8 mouse cellular contexts compared by ENCODE assay signal in genomic region chr3:84313003-84313800, GRCm38 (mm10). TPM values are rescaled to one million over a fixed set of nuclear protein-coding genes. Genes with fewer than 3 reads are reported as not detected.
A peak's percentile ranks its signal among the peaks of the same experiment; 100 is the strongest.
DNase-seq lines count a peak whose midpoint lies in the region; ATAC-seq and TF ChIP-seq lines count a peak whose summit lies in the region.

No protein-coding gene starts in this region.

- in situ Hi-C loops in Patski (cut with MboI; ENCODE audit: low pct_unique_long_range_greater_than_20kb), result loop anchor here (5.0 to 10.0 kb wide), 2 partner anchors 396 to 468 kb away; partner anchors contain the start of gene Tlr2

- no peak for TF ChIP-seq POLR2A in cortical plate, adult 2 months (IDR thresholded peaks at IDR 0.05; ENCODE audit: extremely low read depth, insufficient read depth, low read length)

- H3K27ac ChIP-seq in cortical plate, adult 2 months (ENCODE audit: insufficient read depth, low read length), result no peak overlapping the region
- no peak overlapping the region for H3K27ac ChIP-seq in kidney, embryonic 16.5 days (ENCODE audit: low read length)
- H3K27ac ChIP-seq in liver, embryonic 13.5 days, result no peak overlapping the region

- peak; percentile 67 for ATAC-seq in Patski
- peak; percentile 40; the same call in 1 of the 2 replicates for ATAC-seq in kidney, embryonic 16.5 days (ENCODE audit: low FRiP score, low TSS enrichment)
- no peak for ATAC-seq in liver, embryonic 13.5 days (ENCODE audit: low read depth)

- peak; percentile 97 for TF ChIP-seq CTCF in Patski (IDR thresholded peaks at IDR 0.05)
- peak; percentile 96 for TF ChIP-seq CTCF in cortical plate, adult 2 months (IDR thresholded peaks at IDR 0.05; ENCODE audit: extremely low read depth, insufficient read depth, low read length)

- POLR2A ChIA-PET in Patski (lab: Charles Lee), result interaction anchor here (1.2 kb wide), 1 partner anchor 139 kb away, joined by 5 read pairs; the partner anchor contains the start of gene Gm6525

- H3K9ac ChIP-seq in kidney, embryonic 16.5 days (replicated peaks; ENCODE audit: low read length), result no peak overlapping the region
- H3K9ac ChIP-seq in liver, embryonic 13.5 days, result no peak overlapping the region

- 50% methylated on average over 18 of the region's 18 CpGs for WGBS in kidney, embryonic 16.5 days
- WGBS in liver, embryonic 13.5 days (ENCODE audit: insufficient replicate concordance), result 30% methylated on average over 18 of the region's 18 CpGs

- H3K27me3 ChIP-seq in Patski, result no peaks in the 10 kb centered on the region
- 0 out of 2 replicates have a peak, but pooled peaks cover 2% of the 10 kb centered on the region for H3K27me3 ChIP-seq in kidney, embryonic 16.5 days (ENCODE audit: insufficient read depth, low read length)
- peaks cover 8% of the 10 kb centered on the region for H3K27me3 ChIP-seq in liver, embryonic 13.5 days

- H3K9me3 ChIP-seq in kidney, embryonic 16.5 days (ENCODE audit: low read length), result no peaks in the 10 kb centered on the region
- H3K9me3 ChIP-seq in liver, embryonic 13.5 days (replicated peaks), result no peaks in the 10 kb centered on the region

- peak; percentile 69 for DNase-seq in CD4-positive helper T cell, adult 2 months (ENCODE audit: low read depth, low spot score)
- peak; percentile 58 for DNase-seq in Patski (ENCODE audit: low read depth, low spot score)
- DNase-seq in gastrocnemius, postnatal 10 days, result peak; percentile 48
- DNase-seq in liver, embryonic 13.5 days, result peak; percentile 38
- peak; percentile 45 to 56 for DNase-seq in natural killer cell, adult 2 months (ENCODE audit: low spot score in 2 of 2)
- DNase-seq in thymus, postnatal 25 days, result peak; percentile 60

- no peaks in the 10 kb centered on the region for H3K36me3 ChIP-seq in kidney, embryonic 16.5 days (ENCODE audit: insufficient read depth, low read length)
- H3K36me3 ChIP-seq in liver, embryonic 13.5 days, result no peaks in the 10 kb centered on the region

- CTCF ChIA-PET in Patski (lab: Charles Lee), result interaction anchor here (0.6 to 9.8 kb wide), 33 partner anchors 11 to 470 kb away, joined by 3 to 100 read pairs (median 5); partner anchors contain the start of genes Fhdc1 and Gm6525

- H3K4me2 ChIP-seq in kidney, embryonic 16.5 days (replicated peaks; ENCODE audit: low read depth, low read length), result no peak overlapping the region
- H3K4me2 ChIP-seq in liver, embryonic 13.5 days, result peak overlapping the region; percentile 27

- no peak overlapping the region for H3K4me3 ChIP-seq in cortical plate, adult 2 months (ENCODE audit: insufficient read depth, low read length)
- no peak overlapping the region for H3K4me3 ChIP-seq in kidney, embryonic 16.5 days (ENCODE audit: low read length)
- H3K4me3 ChIP-seq in liver, embryonic 13.5 days (replicated peaks), result no peak overlapping the region

- H3K4me1 ChIP-seq in cortical plate, adult 2 months (ENCODE audit: control insufficient read depth, insufficient read depth, low read length), result no peaks in the 10 kb centered on the region; the same call in 1 of the 2 replicates
- no peaks in the 10 kb centered on the region; the same call in 1 of the 2 replicates for H3K4me1 ChIP-seq in kidney, embryonic 16.5 days (ENCODE audit: insufficient read depth, low read length)
- H3K4me1 ChIP-seq in liver, embryonic 13.5 days (replicated peaks), result peaks cover 22% of the 10 kb centered on the region

RNA-seq across cellular contexts. Expression of gene Trim2, which starts 6.5 kb away (rescaled TPM):
- polyA plus RNA-seq in Patski (2021), result 30.7 TPM
- polyA plus RNA-seq in cortical plate, adult 2 months (2012; rRNA removed), result 87.4 and 101 TPM in 2 replicates
- total RNA-seq in gastrocnemius, postnatal 10 days (2021), result 10 to 100 TPM in 1 of 2 experiments, 1 to 10 TPM in 1; 8.6 to 11.9 TPM
- polyA plus RNA-seq in kidney, embryonic 16.5 days (2015; fragmentation: Nextera tagmentation; extraction: Ambion mirVana), result 25.5 and 28.3 TPM in 2 replicates
- polyA plus RNA-seq in liver, embryonic 13.5 days (2015; fragmentation: Nextera tagmentation; extraction: Ambion mirVana), result 3.9 and 4.8 TPM in 2 replicates
